Mouse (Mus musculus): ENCODE data around the gene Bckdk.

DNA sequence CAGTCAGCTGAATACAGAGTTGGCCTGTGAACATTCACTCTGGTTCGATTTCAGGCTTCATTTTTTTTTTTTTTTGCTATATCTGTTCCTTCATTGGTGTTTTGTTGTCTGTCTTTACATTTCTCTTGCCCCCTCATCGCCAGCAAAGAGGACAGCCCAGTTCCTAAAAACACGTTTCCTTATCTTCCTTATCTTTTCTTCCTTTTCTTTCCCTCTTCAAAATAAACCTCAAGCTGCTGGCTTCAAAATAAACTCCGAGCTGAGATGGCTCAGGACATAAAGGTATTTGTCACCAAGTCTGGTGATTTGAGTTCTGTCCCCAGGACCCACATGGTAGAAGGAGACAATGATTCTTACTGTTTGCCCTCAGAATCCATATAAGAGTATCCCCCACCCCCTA, 9.1 kb downstream of the Bckdk start:
- TF ChIP-seq EP300 (IDR thresholded peaks at IDR 0.05; ENCODE audit: low read depth) (no peak), CTCF (IDR thresholded peaks at IDR 0.05; ENCODE audit: low read depth) (no peak)

Measured in heart, postnatal 0 days (tissue).